Mouse (Mus musculus) testis, adult 2 months (tissue): ENCODE results near the gene Prdm12.

ENCODE experiments used
- CTCF ChIP-seq: fragments of 200-500 bp; IDR thresholded peaks from 2 replicates; pipeline ENCODE4 v1.5.1; 2012; ENCODE audit warnings: low read depth, mild to moderate bottlenecking, inconsistent platforms, low read length, moderate library complexity; ENCODE audit not compliant: control insufficient read depth, insufficient read depth, insufficient replicate concordance
- POLR2A ChIP-seq: fragments of 200-500 bp; IDR thresholded peaks from 2 replicates; pipeline ENCODE4 v1.6.1; 2012; ENCODE audit warnings: low read depth, mild to moderate bottlenecking, inconsistent platforms, low read length, moderate library complexity; ENCODE audit not compliant: control insufficient read depth

DNA sequence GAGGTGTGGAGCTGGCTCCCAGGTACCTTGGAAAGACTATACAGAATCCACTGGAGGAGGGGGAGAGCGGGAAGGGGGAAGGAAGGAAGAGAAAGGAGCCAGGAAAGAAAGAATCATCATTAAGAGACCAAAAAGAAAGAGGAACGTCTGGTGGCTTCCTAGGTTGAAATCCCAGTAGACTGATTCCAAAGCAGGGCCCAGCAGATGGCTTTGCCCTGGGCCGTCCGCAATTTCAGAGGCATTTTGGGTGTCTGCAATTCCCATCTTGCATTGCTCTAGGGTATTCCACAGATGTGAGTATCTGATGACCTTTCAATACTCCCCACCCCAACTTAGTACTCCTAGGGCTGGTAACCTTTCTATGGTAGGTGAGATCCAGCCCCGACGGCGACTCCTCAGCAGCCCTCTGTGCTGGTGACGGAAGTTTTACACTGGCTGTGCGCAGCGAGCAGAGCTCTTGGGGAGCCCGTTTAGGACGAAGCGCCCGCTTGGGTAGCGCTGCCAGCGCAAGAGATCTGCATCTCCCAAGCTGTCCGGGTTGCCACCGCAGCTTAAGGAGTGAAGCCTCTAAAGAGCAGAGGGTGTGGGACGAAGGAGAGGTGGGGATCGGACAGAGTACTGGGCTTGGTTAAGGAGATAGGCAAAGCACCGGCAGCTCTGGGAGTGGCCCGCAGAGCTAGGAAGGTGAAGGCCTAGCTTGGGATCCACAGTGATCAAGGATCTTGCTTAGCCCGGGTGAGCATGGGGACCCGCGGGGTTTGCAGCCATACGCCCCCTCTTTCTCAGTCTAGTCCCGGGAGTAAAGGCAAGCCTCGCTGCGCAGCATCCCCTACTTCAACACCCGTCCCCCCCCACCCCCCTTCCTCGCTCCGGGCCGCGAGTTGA is 1.0 kb upstream of the Prdm12 start:
- TF ChIP-seq CTCF (no peak), POLR2A (no peak)
